Mouse (Mus musculus): ENCODE data around the gene Dctn3.

DNA sequence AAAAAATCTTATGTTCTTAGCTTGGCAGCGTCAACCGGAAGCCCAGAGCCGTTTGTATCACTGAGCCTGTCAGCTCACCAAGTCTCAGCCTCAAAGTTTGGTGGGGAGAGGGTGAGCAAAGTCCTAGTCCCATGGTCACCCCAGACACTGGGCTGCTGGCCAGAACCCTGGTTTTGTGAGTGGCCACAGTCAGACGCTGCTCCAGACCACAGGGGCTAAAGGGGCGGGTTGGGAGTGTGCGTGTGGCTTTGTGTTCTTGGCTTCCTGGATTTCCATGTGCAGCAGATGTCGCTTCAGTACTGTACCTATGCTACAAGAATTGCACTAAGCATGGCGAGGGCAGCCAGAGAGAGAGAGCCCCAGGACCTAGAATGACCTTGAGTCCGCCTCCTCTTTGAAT, 36.2 kb upstream of the Dctn3 start:
- no peak for TF ChIP-seq CTCF (IDR thresholded peaks at IDR 0.05; ENCODE audit: borderline replicate concordance, control insufficient read depth, extremely low read depth, insufficient read depth, low read length, poor library complexity)
- TF ChIP-seq POLR2A (IDR thresholded peaks at IDR 0.05; ENCODE audit: control insufficient read depth, extremely low read depth, insufficient read depth, low read length, poor library complexity) = no peak

Data from thymus, adult 2 months (tissue).